Mouse (Mus musculus) megakaryocyte, embryonic 14.5 days (primary cell): Measurements from ENCODE around the gene Fam98b. TPM values are rescaled to one million over a fixed set of nuclear protein-coding genes. Genes with fewer than 3 reads are reported as not detected.

ENCODE experiments used
- H3K27me3 ChIP-seq: replicated peaks from 2 replicates; pipeline ENCODE3; 2012; ENCODE audit warnings: inconsistent platforms
- H3K36me3 ChIP-seq: replicated peaks from 2 replicates; pipeline ENCODE3; 2012; ENCODE audit warnings: low read length, inconsistent platforms, mixed read lengths
- H3K4me1 ChIP-seq: 2 replicates; pipeline ENCODE4 v1.6.1; 2012; ENCODE audit warnings: inconsistent platforms
- H3K4me3 ChIP-seq: replicated peaks from 2 replicates; pipeline ENCODE3; 2012; ENCODE audit warnings: moderate library complexity, mild to moderate bottlenecking, inconsistent platforms
- H3K9me3 ChIP-seq: 2 replicates; pipeline ENCODE4 v1.6.1; 2012; ENCODE audit warnings: inconsistent platforms
- FLI1 ChIP-seq: IDR thresholded peaks from 2 replicates; pipeline ENCODE4 v1.6.1; 2012; ENCODE audit warnings: low read length, inconsistent platforms, mixed read lengths
- GATA1 ChIP-seq: IDR thresholded peaks from 3 replicates; pipeline ENCODE4 v1.6.1; 2012; ENCODE audit warnings: mixed read lengths, low read length, inconsistent platforms, borderline replicate concordance
- polyA plus RNA-seq: library from polyadenylated mRNA; stranded (reverse); fragments of >175 nt; gene quantifications from 2 replicates; pipeline ENCODE4 v1.2.3, GENCODE M21; 2012; ENCODE audit warnings: low replicate concordance; ENCODE audit not compliant: insufficient read depth

Gene Fam98b
- polyA plus RNA-seq, 1 experiment: 5.8 TPM

GRCm38 (mm10) chr2:117228601-117229125 is 20.9 kb upstream of the Fam98b start:
- Histone ChIP-seq H3K4me3 (no peak overlapping the region), H3K4me1 (peaks cover 12% of the 10 kb centered on the region), H3K9me3 (peaks cover 4% of the 10 kb centered on the region; the same call in 1 of the 2 replicates), H3K36me3 (no peaks in the 10 kb centered on the region), H3K27me3 (peaks cover 13% of the 10 kb centered on the region)
- TF ChIP-seq FLI1 (no peak), GATA1 (no peak)

- no peaks in the 10 kb centered on the region for H3K36me3 ChIP-seq
- TF ChIP-seq GATA1: no peak
- no peak for TF ChIP-seq FLI1
- peaks cover 16% of the 10 kb centered on the region for H3K27me3 ChIP-seq
- peaks cover 4% of the 10 kb centered on the region; the same call in 1 of the 2 replicates for H3K9me3 ChIP-seq
- peaks cover 15% of the 10 kb centered on the region for H3K4me1 ChIP-seq
- no peak overlapping the region for H3K4me3 ChIP-seq
Observed at GRCm38 (mm10) chr2:117230261-117230660, 19.3 kb upstream of the Fam98b start.

- peaks cover 4% of the 10 kb centered on the region; the same call in 1 of the 2 replicates for H3K9me3 ChIP-seq
- H3K4me1 ChIP-seq: peaks cover 15% of the 10 kb centered on the region
- no peaks in the 10 kb centered on the region for H3K36me3 ChIP-seq
- H3K4me3 ChIP-seq: peak overlapping the region; percentile 69
- TF ChIP-seq GATA1 (no peak), FLI1 (no peak)
- peaks cover 19% of the 10 kb centered on the region for H3K27me3 ChIP-seq
Observed at GRCm38 (mm10) chr2:117231257-117231656, 18.3 kb upstream of the Fam98b start.

DNA sequence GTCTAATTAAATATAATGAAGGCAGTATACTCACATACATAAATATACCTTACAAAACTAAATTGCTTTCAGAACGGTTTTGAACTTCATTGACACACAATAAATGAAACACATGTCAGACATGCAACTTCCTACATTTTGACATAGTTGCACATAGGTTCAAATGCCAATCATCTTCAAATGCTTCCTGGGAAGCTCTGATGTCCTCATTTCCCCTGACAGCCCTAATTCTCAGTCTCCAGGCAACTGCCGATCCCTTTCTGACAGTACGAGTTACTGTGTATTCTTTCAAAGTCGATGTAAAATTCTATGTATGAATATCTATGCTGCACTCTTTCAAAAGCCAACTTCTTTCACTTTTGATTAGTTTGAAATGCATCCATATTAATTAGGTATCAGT is 7.6 kb upstream of the Fam98b start:
- Histone ChIP-seq H3K4me3 (no peak overlapping the region), H3K9me3 (no peaks in the 10 kb centered on the region), H3K4me1 (no peaks in the 10 kb centered on the region), H3K36me3 (no peaks in the 10 kb centered on the region), H3K27me3 (peaks cover 38% of the 10 kb centered on the region)
- no peak for TF ChIP-seq FLI1

GRCm38 (mm10) chr2:117250001-117250510 is 517 bp downstream of the Fam98b start:
- H3K36me3 ChIP-seq: no peaks in the 10 kb centered on the region
- H3K4me3 ChIP-seq: peak overlapping the region; percentile 97
- no peaks in the 10 kb centered on the region for H3K9me3 ChIP-seq
- H3K27me3 ChIP-seq: peaks cover 2% of the 10 kb centered on the region
- H3K4me1 ChIP-seq: peaks cover 31% of the 10 kb centered on the region
- TF ChIP-seq FLI1 (no peak), GATA1 (no peak)

- H3K4me3 ChIP-seq: no peak overlapping the region
- H3K27me3 ChIP-seq: no peaks in the 10 kb centered on the region
- H3K9me3 ChIP-seq: no peaks in the 10 kb centered on the region
- peaks cover 13% of the 10 kb centered on the region for H3K36me3 ChIP-seq
- no peak for TF ChIP-seq GATA1
- TF ChIP-seq FLI1: no peak
- H3K4me1 ChIP-seq: peaks cover 31% of the 10 kb centered on the region
Observed at GRCm38 (mm10) chr2:117255415-117255814, 5.9 kb downstream of the Fam98b start.

GRCm38 (mm10) chr2:117257617-117258016 is 8.1 kb downstream of the Fam98b start:
- Histone ChIP-seq H3K9me3 (no peaks in the 10 kb centered on the region), H3K36me3 (peaks cover 32% of the 10 kb centered on the region), H3K27me3 (no peaks in the 10 kb centered on the region), H3K4me1 (peaks cover 19% of the 10 kb centered on the region), H3K4me3 (no peak overlapping the region)
- TF ChIP-seq FLI1 (no peak), GATA1 (no peak)

GRCm38 (mm10) chr2:117262184-117262583 is 12.6 kb downstream of the Fam98b start:
- H3K27me3 ChIP-seq: no peaks in the 10 kb centered on the region
- H3K4me1 ChIP-seq: peaks cover 14% of the 10 kb centered on the region
- H3K9me3 ChIP-seq: no peaks in the 10 kb centered on the region
- TF ChIP-seq GATA1: no peak
- no peak for TF ChIP-seq FLI1
- H3K4me3 ChIP-seq: no peak overlapping the region
- peaks cover 63% of the 10 kb centered on the region for H3K36me3 ChIP-seq

DNA sequence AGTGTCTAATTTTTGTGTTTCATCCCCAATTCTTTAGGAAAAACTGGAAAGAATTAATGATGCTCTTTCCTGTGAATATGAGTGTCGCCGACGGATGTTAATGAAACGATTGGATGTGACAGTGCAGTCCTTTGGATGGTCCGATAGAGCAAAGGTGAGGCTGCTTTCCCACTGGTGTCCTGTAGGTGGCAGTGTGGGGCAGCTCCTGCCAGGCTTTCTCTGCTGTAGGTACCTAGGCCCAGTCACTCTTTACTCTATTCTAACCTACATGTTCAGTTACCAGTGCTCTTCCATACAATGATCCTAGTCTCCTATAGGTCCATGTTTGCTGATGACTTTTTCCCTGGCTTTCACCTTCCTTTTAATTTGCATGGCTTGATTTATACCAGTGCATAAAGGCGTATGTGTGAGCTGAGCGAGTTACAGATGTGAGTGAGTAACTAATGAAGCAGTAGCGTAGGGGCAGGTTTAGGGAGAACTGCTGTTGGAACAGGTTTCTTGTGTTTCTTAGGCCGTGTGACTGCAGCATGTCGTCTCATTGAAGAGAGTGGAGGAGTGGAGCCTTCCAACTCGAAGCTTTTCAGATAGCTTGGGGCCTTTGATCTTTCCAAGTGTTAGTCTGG is 14.4 kb downstream of the Fam98b start:
- no peak overlapping the region for H3K4me3 ChIP-seq
- peaks cover 77% of the 10 kb centered on the region for H3K36me3 ChIP-seq
- TF ChIP-seq FLI1: no peak
- TF ChIP-seq GATA1: no peak
- no peaks in the 10 kb centered on the region for H3K9me3 ChIP-seq
- H3K27me3 ChIP-seq: no peaks in the 10 kb centered on the region
- peaks cover 8% of the 10 kb centered on the region; the same call in 1 of the 2 replicates for H3K4me1 ChIP-seq

GRCm38 (mm10) chr2:117288291-117288690 is 38.8 kb downstream of the Fam98b start:
- H3K9me3 ChIP-seq: no peaks in the 10 kb centered on the region
- H3K36me3 ChIP-seq: no peaks in the 10 kb centered on the region
- no peak overlapping the region for H3K4me3 ChIP-seq
- peaks cover 26% of the 10 kb centered on the region for H3K27me3 ChIP-seq
- no peak for TF ChIP-seq FLI1
- no peak for TF ChIP-seq GATA1
- H3K4me1 ChIP-seq: no peaks in the 10 kb centered on the region
